Mouse (Mus musculus) frontal cortex, postnatal 10 days (tissue): ENCODE data around the gene Klhl2.

ENCODE experiments used
- DNase-seq, 2 experiments: peaks; one replicate each; pipeline ENCODE4 v3.0.0; 2022; ENCODE audit warnings: low spot score in 2 of 2, mixed read lengths in 1 of 2

The Klhl2 gene

GRCm38 (mm10) chr8:64692651-64693201 is 157.1 kb downstream of the Klhl2 start, which contains the start of gene Cpe:
TSS of gene Cpe (minus strand) at chr8:64693054.
- peak; percentile 80 to 89 for DNase-seq

- DNase-seq: no peak
Observed at GRCm38 (mm10) chr8:64691591-64692401, 158.0 kb downstream of the Klhl2 start.

GRCm38 (mm10) chr8:64690845-64691244 is 159.0 kb downstream of the Klhl2 start:
- no peak for DNase-seq

GRCm38 (mm10) chr8:64690306-64690705 is 159.5 kb downstream of the Klhl2 start:
- DNase-seq: no peak
